In genomic region chr7:58924975-58925374, GRCm38 (mm10) we compare ENCODE assay signal across 27 mouse cellular contexts.
A peak's percentile ranks its signal among the peaks of the same experiment; 100 is the strongest.
DNase-seq lines count a peak whose midpoint lies in the region; ATAC-seq and TF ChIP-seq lines count a peak whose summit lies in the region.
"Had no signal": no experiment of that assay in that cellular context is flagged by ENCODE, and none has a peak within 500 bp of the region (broad histone marks: within the 10 kb centered on the region; RNA-seq: fewer than 3 reads in every experiment).

No protein-coding gene starts in this region.

- no peak overlapping the region for H3K4me2 ChIP-seq in forebrain, postnatal 0 days (ENCODE audit: low read depth)
- H3K4me2 ChIP-seq in forebrain, embryonic 14.5 days (ENCODE audit: low read length): no peak overlapping the region
- H3K4me2 ChIP-seq: embryonic facial prominence, embryonic 13.5 days; embryonic facial prominence, embryonic 15.5 days; forebrain, embryonic 12.5 days; forebrain, embryonic 15.5 days had no signal

- intact Hi-C loops in left cerebral cortex, adult 2 months (cut with DNase I): loop anchor here (5.0 kb wide), 1 partner anchor 83 kb away; no protein-coding TSS in a partner anchor

- no peaks in the 10 kb centered on the region for H3K9me3 ChIP-seq in forebrain, postnatal 0 days (ENCODE audit: low read length)
- H3K9me3 ChIP-seq in forebrain, embryonic 14.5 days (replicated peaks; ENCODE audit: control insufficient read depth, low read length): no peaks in the 10 kb centered on the region
- H3K9me3 ChIP-seq: embryonic facial prominence, embryonic 13.5 days; embryonic facial prominence, embryonic 15.5 days; forebrain, embryonic 10.5 days; forebrain, embryonic 12.5 days; forebrain, embryonic 15.5 days had no signal

- H3K4me1 ChIP-seq in forebrain, postnatal 0 days (ENCODE audit: insufficient read depth): no peaks in the 10 kb centered on the region
- no peaks in the 10 kb centered on the region for H3K4me1 ChIP-seq in forebrain, embryonic 14.5 days (ENCODE audit: control insufficient read depth, insufficient read depth, low read length)
- H3K4me1 ChIP-seq: embryonic facial prominence, embryonic 13.5 days; embryonic facial prominence, embryonic 15.5 days; forebrain, embryonic 10.5 days; forebrain, embryonic 12.5 days; forebrain, embryonic 15.5 days had no signal

- peak; percentile 32 for DNase-seq in forebrain, postnatal 0 days
- DNase-seq in forebrain, embryonic 14.5 days (ENCODE audit: low spot score): no peak
- DNase-seq in left cerebral cortex, adult 2 months (ENCODE audit: extremely low spot score in 1 of 2, low spot score in 2 of 2): no peak
- DNase-seq in left cerebral cortex, adult 8-10 months (ENCODE audit: low spot score in 2 of 2): no peak
- DNase-seq in brain, adult 2 months (ENCODE audit: low read depth, low spot score): peak; percentile 36
- DNase-seq: adrenal gland, adult 8-10 months; adrenal gland, postnatal 14 days; adrenal gland, postnatal 36 days; B cell, adult 2 months; cerebellum, adult 11 months; cerebellum, adult 18-20 months; cerebellum, adult 8-10 months; cerebellum, adult 9-11 months; cerebellum, postnatal 14 days; cerebellum, postnatal 36 days; embryo, embryonic 11 days had no signal

- peak; percentile 71; the same call in 1 of the 2 replicates for ATAC-seq in forebrain, postnatal 0 days
- ATAC-seq in forebrain, embryonic 14.5 days: no peak
- ATAC-seq: activated CD4-positive, CD25-positive, alpha-beta regulatory T cell, adult 4 months; CD4-positive, CD25-positive, alpha-beta regulatory T cell, adult 4 months; forebrain, embryonic 15.5 days; Patski had no signal

- no peak for TF ChIP-seq CTCF in forebrain, postnatal 0 days (IDR thresholded peaks at IDR 0.05; ENCODE audit: low read depth)
- TF ChIP-seq CTCF in left cerebral cortex, adult 2 months (IDR thresholded peaks at IDR 0.05): no peak

- no peak overlapping the region for H3K9ac ChIP-seq in forebrain, postnatal 0 days
- H3K9ac ChIP-seq in forebrain, embryonic 14.5 days (ENCODE audit: low read length): no peak overlapping the region
- H3K9ac ChIP-seq: embryonic facial prominence, embryonic 13.5 days; embryonic facial prominence, embryonic 15.5 days; forebrain, embryonic 12.5 days; forebrain, embryonic 15.5 days had no signal

- 71% methylated on average over 1 of the region's 1 CpGs for WGBS in forebrain, postnatal 0 days
- WGBS in forebrain, embryonic 14.5 days: 97% methylated on average over 1 of the region's 1 CpGs

- no peak overlapping the region for H3K27ac ChIP-seq in forebrain, postnatal 0 days (ENCODE audit: low read depth, low read length)
- no peak overlapping the region for H3K27ac ChIP-seq in forebrain, embryonic 14.5 days (ENCODE audit: low read depth, low read length)
- H3K27ac ChIP-seq in left cerebral cortex, adult 2 months: peak overlapping the region; percentile 57; the same call in 1 of the 2 replicates
- H3K27ac ChIP-seq: embryonic facial prominence, embryonic 13.5 days; embryonic facial prominence, embryonic 15.5 days; forebrain, embryonic 10.5 days; forebrain, embryonic 12.5 days; forebrain, embryonic 15.5 days had no signal

- no peak overlapping the region for H3K4me3 ChIP-seq in forebrain, postnatal 0 days (ENCODE audit: low read depth, low read length)
- no peak overlapping the region for H3K4me3 ChIP-seq in forebrain, embryonic 14.5 days (ENCODE audit: low read depth, low read length)
- no peak overlapping the region for H3K4me3 ChIP-seq in left cerebral cortex, adult 2 months
- H3K4me3 ChIP-seq: embryonic facial prominence, embryonic 13.5 days; embryonic facial prominence, embryonic 15.5 days; erythroblast, embryonic 14.5 days; forebrain, embryonic 10.5 days; forebrain, embryonic 12.5 days; forebrain, embryonic 15.5 days had no signal

- H3K27me3 ChIP-seq in forebrain, postnatal 0 days (ENCODE audit: insufficient read depth, low read length): no peaks in the 10 kb centered on the region
- H3K27me3 ChIP-seq in forebrain, embryonic 14.5 days (replicated peaks; ENCODE audit: control insufficient read depth, insufficient read depth, low read length): no peaks in the 10 kb centered on the region
- H3K27me3 ChIP-seq: CH12.LX; embryonic facial prominence, embryonic 13.5 days; embryonic facial prominence, embryonic 15.5 days; forebrain, embryonic 12.5 days; forebrain, embryonic 15.5 days; Patski had no signal

- no peaks in the 10 kb centered on the region for H3K36me3 ChIP-seq in forebrain, postnatal 0 days (ENCODE audit: insufficient read depth)
- H3K36me3 ChIP-seq in forebrain, embryonic 14.5 days (ENCODE audit: control insufficient read depth, insufficient read depth, low read length): no peaks in the 10 kb centered on the region
- H3K36me3 ChIP-seq: embryonic facial prominence, embryonic 13.5 days; embryonic facial prominence, embryonic 15.5 days; forebrain, embryonic 10.5 days; forebrain, embryonic 12.5 days; forebrain, embryonic 15.5 days; G1E had no signal

Comparison
In these comparisons a context has a peak if more than half of its experiments do, and no peak if none do; other contexts are left out.
1. DNase-seq: peak in forebrain, postnatal 0 days (single experiment) and brain, adult 2 months (single experiment); none in forebrain, embryonic 14.5 days (single experiment), left cerebral cortex, adult 2 months (0 of 2) and left cerebral cortex, adult 8-10 months (0 of 2).